Mouse (Mus musculus): ENCODE data around the gene Bcl2. TPM values are rescaled to one million over a fixed set of nuclear protein-coding genes. Genes with fewer than 3 reads are reported as not detected.

The Bcl2 gene
- total and polyA plus RNA-seq, 3 experiments: 4.5 to 13.6 (median 8.7) TPM

DNA sequence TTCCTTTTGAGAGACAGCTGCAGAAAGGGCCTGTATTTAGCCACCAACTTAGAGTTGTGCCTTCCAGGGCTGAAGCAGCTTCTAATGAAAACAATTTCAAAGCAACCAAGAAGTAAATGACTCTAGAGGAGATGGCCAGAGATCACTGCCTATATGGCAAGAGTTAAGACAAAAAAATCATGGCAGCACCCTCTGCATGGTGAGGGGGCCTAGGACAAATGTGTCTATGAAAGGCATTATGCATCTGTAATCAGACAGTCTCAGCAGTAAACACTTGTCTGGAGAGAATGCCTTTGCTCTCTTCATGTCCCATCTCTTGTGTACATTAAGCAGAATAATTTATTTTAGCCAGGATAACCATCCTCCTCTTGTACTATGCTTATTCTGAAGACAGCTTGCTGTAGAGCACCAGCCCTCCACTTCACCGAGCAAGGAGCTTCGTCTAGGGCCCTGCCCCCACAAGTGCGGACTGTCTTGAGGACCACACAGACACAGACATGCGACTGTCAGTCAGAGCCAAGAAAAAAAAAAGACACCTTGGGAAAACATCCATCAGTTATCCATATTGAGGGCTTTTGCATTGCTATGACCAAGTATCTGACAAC lies 126.1 kb downstream of the Bcl2 start:
- Histone ChIP-seq H3K4me3 (replicated peaks in 1 of 3; ENCODE audit: low read depth in 2 of 3, low read length in 2 of 3, poor library complexity in 1 of 3) (no peak overlapping the region), H3K36me3 (replicated peaks in 1 of 2; ENCODE audit: control insufficient read depth in 1 of 2, insufficient read depth in 1 of 2, low read length in 1 of 2) (peaks cover 0 to 2% of the 10 kb centered on the region in 2 experiments), H3K79me2 (replicated peaks; ENCODE audit: control insufficient read depth, extremely low read depth, insufficient read depth, poor library complexity, severe bottlenecking) (no peaks in the 10 kb centered on the region), H3K4me2 (ENCODE audit: insufficient read depth, low read depth, poor library complexity, severe bottlenecking) (no peak overlapping the region), H3K4me1 (ENCODE audit: control insufficient read depth in 1 of 2, insufficient read depth in 2 of 2) (peaks cover 12 to 43% of the 10 kb centered on the region in 2 experiments), H3K27ac (ENCODE audit: insufficient read depth, low read depth) (no peak overlapping the region), H3K27me3 (replicated peaks) (no peaks in the 10 kb centered on the region), H3K9ac (ENCODE audit: insufficient read depth, low read depth) (no peak overlapping the region), H3K9me3 (replicated peaks; ENCODE audit: low read length) (peaks cover 8% of the 10 kb centered on the region)
- DNase-seq (ENCODE audit: extremely low read depth): no peak
- dilution Hi-C loops (cut with MboI; ENCODE audit: extremely low pct_ligation_motif_present, extremely low pct_unique_long_range_greater_than_20kb, low sequenced_read_pairs): no loop called here
- in situ Hi-C loops (cut with MboI; ENCODE audit: low pct_ligation_motif_present, low pct_unique_long_range_greater_than_20kb, low sequenced_read_pairs): no loop called here
- TF ChIP-seq MEF2A (IDR thresholded peaks at IDR 0.05; ENCODE audit: borderline replicate concordance, low read depth, low read length): no peak
- TF ChIP-seq GABPA (IDR thresholded peaks at IDR 0.05; ENCODE audit: insufficient replicate concordance, low read depth, low read length): no peak
- no peak for TF ChIP-seq USF1 (IDR thresholded peaks at IDR 0.05; ENCODE audit: low read depth, low read length)
- no peak for TF ChIP-seq USF2 (conservative IDR thresholded peaks at IDR 0.05; ENCODE audit: low read depth, low read length)
- no peak for TF ChIP-seq IRF4 (IDR thresholded peaks at IDR 0.05; ENCODE audit: low read depth, low read length)
- no peak for TF ChIP-seq MAFK (IDR thresholded peaks at IDR 0.05; ENCODE audit: insufficient replicate concordance, low read length)
- no peak for TF ChIP-seq MAX (IDR thresholded peaks at IDR 0.05; ENCODE audit: low read length)
- TF ChIP-seq ZNF384 (IDR thresholded peaks at IDR 0.05; ENCODE audit: low read depth, low read length): no peak
- no peak for TF ChIP-seq MAZ (IDR thresholded peaks at IDR 0.05; ENCODE audit: low read depth, low read length)
- no peak for TF ChIP-seq ETS1 (conservative IDR thresholded peaks at IDR 0.05; ENCODE audit: low read depth, low read length)
- TF ChIP-seq RAD21 (IDR thresholded peaks at IDR 0.05; ENCODE audit: low read depth, low read length): no peak
- no peak for TF ChIP-seq SIN3A (IDR thresholded peaks at IDR 0.05; ENCODE audit: low read length)

DNA sequence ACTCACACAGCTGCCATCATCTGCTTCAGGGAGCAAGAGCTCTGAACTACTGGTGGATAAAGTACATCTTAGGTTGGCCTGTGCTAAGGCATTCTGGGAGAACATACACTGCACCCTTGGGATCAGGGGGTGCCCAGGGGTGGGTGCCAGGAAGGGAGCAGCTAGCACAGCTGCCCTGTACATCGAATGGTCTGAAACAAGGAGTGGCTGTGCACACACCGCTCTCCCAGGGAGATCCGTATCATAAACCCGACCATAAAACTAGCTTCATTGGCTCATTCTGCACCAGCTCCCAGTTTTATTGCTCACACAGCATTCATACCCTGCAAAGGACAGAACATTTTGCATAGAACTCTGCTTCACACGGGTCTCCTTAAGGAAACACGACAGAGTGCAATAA lies 127.3 kb downstream of the Bcl2 start:
- Histone ChIP-seq H3K27ac (ENCODE audit: insufficient read depth, low read depth) (no peak overlapping the region), H3K4me3 (replicated peaks in 1 of 3; ENCODE audit: low read depth in 2 of 3, low read length in 2 of 3, poor library complexity in 1 of 3) (no peak overlapping the region), H3K79me2 (replicated peaks; ENCODE audit: control insufficient read depth, extremely low read depth, insufficient read depth, poor library complexity, severe bottlenecking) (no peaks in the 10 kb centered on the region), H3K4me2 (ENCODE audit: insufficient read depth, low read depth, poor library complexity, severe bottlenecking) (no peak overlapping the region), H3K4me1 (ENCODE audit: control insufficient read depth in 1 of 2, insufficient read depth in 2 of 2) (peaks cover 20 to 51% of the 10 kb centered on the region in 2 experiments), H3K27me3 (replicated peaks) (no peaks in the 10 kb centered on the region), H3K9ac (ENCODE audit: insufficient read depth, low read depth) (no peak overlapping the region), H3K9me3 (replicated peaks; ENCODE audit: low read length) (peaks cover 8% of the 10 kb centered on the region), H3K36me3 (replicated peaks in 1 of 2; ENCODE audit: control insufficient read depth in 1 of 2, insufficient read depth in 1 of 2, low read length in 1 of 2) (peaks cover 0 to 2% of the 10 kb centered on the region in 2 experiments)
- dilution Hi-C loops (cut with MboI; ENCODE audit: extremely low pct_ligation_motif_present, extremely low pct_unique_long_range_greater_than_20kb, low sequenced_read_pairs) (no loop called here), in situ Hi-C loops (cut with MboI; ENCODE audit: low pct_ligation_motif_present, low pct_unique_long_range_greater_than_20kb, low sequenced_read_pairs) (no loop called here)
- TF ChIP-seq MXI1 (IDR thresholded peaks at IDR 0.05; ENCODE audit: low read depth, low read length) (no peak), NELFE (IDR thresholded peaks at IDR 0.05; ENCODE audit: low read depth, low read length) (no peak), CTCF (conservative IDR thresholded peaks at IDR 0.05 in 1 of 2, IDR thresholded peaks at IDR 0.05 in 1 of 2; ENCODE audit: low read depth in 2 of 2, low read length in 2 of 2) (no peak), TCF12 (IDR thresholded peaks at IDR 0.05; ENCODE audit: low read depth, low read length) (no peak), E2F4 (IDR thresholded peaks at IDR 0.05; ENCODE audit: insufficient replicate concordance, low read depth, low read length) (no peak), MEF2A (IDR thresholded peaks at IDR 0.05; ENCODE audit: borderline replicate concordance, low read depth, low read length) (no peak), HCFC1 (IDR thresholded peaks at IDR 0.05; ENCODE audit: low read depth, low read length) (no peak), KAT2A (IDR thresholded peaks at IDR 0.05; ENCODE audit: insufficient replicate concordance, low read length) (no peak), POLR2AphosphoS2 (IDR thresholded peaks at IDR 0.05; ENCODE audit: low read depth, low read length) (no peak), TBP (conservative IDR thresholded peaks at IDR 0.05; ENCODE audit: low read depth, low read length) (no peak), ZMIZ1 (IDR thresholded peaks at IDR 0.05; ENCODE audit: low read depth, low read length) (no peak)
- no peak for DNase-seq (ENCODE audit: extremely low read depth)
